ENCODE assay signal across 7 mouse cellular contexts in the genomic region with DNA sequence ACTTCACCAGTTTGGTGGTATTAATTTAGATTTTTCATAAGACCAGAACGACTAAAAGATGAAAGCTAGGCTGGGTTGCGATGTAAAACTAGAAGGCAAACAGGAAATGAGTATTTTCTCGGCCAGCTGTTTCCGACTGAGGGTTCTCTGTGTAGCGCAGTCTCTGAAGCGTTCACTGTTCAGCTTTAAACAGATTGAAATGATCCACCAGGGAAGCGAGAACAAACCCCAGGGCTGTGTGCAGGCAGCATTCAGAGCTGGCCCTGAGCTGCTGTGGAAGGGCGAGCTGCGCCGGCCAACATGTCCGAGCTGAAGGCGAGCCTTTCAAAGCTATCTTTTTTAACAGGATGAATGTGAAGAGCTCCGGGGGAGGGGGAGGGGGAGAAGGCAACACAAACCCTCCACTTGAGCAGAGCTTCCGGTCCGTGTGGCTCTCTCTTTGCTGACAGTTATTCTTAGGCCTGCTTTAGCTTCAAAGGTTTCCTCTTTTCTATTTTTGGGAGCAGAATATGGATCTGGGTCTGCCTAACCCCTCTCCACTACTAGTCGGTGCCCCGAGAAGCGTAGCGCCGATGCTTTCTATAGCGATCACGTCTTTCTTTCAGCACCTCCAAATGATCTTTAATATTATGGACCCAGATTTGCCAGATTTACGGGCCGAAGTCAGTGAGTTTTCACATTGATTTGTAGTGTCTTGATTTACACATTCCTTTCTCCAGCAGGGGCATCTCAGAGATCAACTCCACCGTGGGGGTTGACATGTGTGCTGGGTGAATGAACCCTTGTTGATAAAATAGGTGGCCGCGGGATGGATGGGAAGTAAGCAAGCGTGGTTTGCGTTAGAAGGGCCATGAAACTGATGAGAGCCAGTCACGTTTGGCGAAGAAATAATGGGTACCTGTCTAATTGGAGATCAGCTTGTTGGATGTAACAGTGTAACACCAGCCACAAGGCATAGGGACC. TPM values are rescaled to one million over a fixed set of nuclear protein-coding genes. Genes with fewer than 3 reads are reported as not detected.
DNase-seq lines count a peak whose midpoint lies in the region; ATAC-seq and TF ChIP-seq lines count a peak whose summit lies in the region.

No protein-coding gene starts in this region.

- H3K36me3 ChIP-seq in forebrain, embryonic 13.5 days (ENCODE audit: poor library complexity, severe bottlenecking): no peaks in the 10 kb centered on the region
- no peaks in the 10 kb centered on the region for H3K36me3 ChIP-seq in heart, postnatal 0 days (replicated peaks; ENCODE audit: control insufficient read depth, insufficient read depth, low read length)
- no peaks in the 10 kb centered on the region for H3K36me3 ChIP-seq in liver, embryonic 12.5 days

- 63% methylated on average over 31 of the region's 31 CpGs for WGBS in forebrain, embryonic 13.5 days
- 13% methylated on average over 31 of the region's 31 CpGs for WGBS in heart, postnatal 0 days
- 11% methylated on average over 31 of the region's 31 CpGs for WGBS in liver, embryonic 12.5 days (ENCODE audit: insufficient replicate concordance)

- peak; percentile 81 for DNase-seq in brain, embryonic 14.5 days (ENCODE audit: low read depth)
- DNase-seq in heart, postnatal 0 days (ENCODE audit: low spot score): peak; percentile 81
- DNase-seq in kidney, postnatal 14 days: peak; percentile 75
- peak; percentile 9 to 37 for DNase-seq in monocyte, adult 2 months (ENCODE audit: low read depth in 1 of 2, low spot score in 2 of 2)
- DNase-seq in spleen, postnatal 14 days (ENCODE audit: low spot score in 2 of 2): peak; percentile 31 to 36

- H3K27me3 ChIP-seq in forebrain, embryonic 13.5 days: no peaks in the 10 kb centered on the region
- no peaks in the 10 kb centered on the region for H3K27me3 ChIP-seq in heart, postnatal 0 days (ENCODE audit: control insufficient read depth, insufficient read depth, low read length)
- peaks cover 22% of the 10 kb centered on the region for H3K27me3 ChIP-seq in liver, embryonic 12.5 days (replicated peaks)

- no peak overlapping the region for H3K27ac ChIP-seq in forebrain, embryonic 13.5 days
- H3K27ac ChIP-seq in heart, postnatal 0 days (ENCODE audit: low read depth): peak overlapping the region; percentile 82
- peak overlapping the region; percentile 48; the same call in 1 of the 2 replicates for H3K27ac ChIP-seq in liver, embryonic 12.5 days

- H3K4me2 ChIP-seq in forebrain, embryonic 13.5 days: no peak overlapping the region
- peak overlapping the region; percentile 58 for H3K4me2 ChIP-seq in heart, postnatal 0 days (ENCODE audit: low read depth, low read length)
- peak overlapping the region; percentile 65 for H3K4me2 ChIP-seq in liver, embryonic 12.5 days

- no peak overlapping the region for H3K4me3 ChIP-seq in forebrain, embryonic 13.5 days
- H3K4me3 ChIP-seq in heart, postnatal 0 days (ENCODE audit: low read depth, low read length): peak overlapping the region; percentile 35
- peak overlapping the region; percentile 40 for H3K4me3 ChIP-seq in liver, embryonic 12.5 days

- H3K9ac ChIP-seq in forebrain, embryonic 13.5 days: no peak overlapping the region
- peak overlapping the region; percentile 41; the same call in 1 of the 2 replicates for H3K9ac ChIP-seq in heart, postnatal 0 days (replicated peaks; ENCODE audit: low read depth, low read length)
- H3K9ac ChIP-seq in liver, embryonic 12.5 days: peak overlapping the region; percentile 51

- H3K9me3 ChIP-seq in forebrain, embryonic 13.5 days (replicated peaks): no peaks in the 10 kb centered on the region
- no peaks in the 10 kb centered on the region for H3K9me3 ChIP-seq in heart, postnatal 0 days (replicated peaks; ENCODE audit: control insufficient read depth, low read length)
- H3K9me3 ChIP-seq in liver, embryonic 12.5 days (replicated peaks): no peaks in the 10 kb centered on the region; the same call in 1 of the 2 replicates

- TF ChIP-seq EP300 in heart, postnatal 0 days (IDR thresholded peaks at IDR 0.05; ENCODE audit: low read depth): no peak

- peak; percentile 59 for ATAC-seq in forebrain, embryonic 13.5 days
- ATAC-seq in heart, postnatal 0 days (ENCODE audit: insufficient read depth, low read depth): peak; percentile 92
- ATAC-seq in liver, embryonic 12.5 days: peak; percentile 53

- TF ChIP-seq CTCF in brain, embryonic 14.5 days (IDR thresholded peaks at IDR 0.05; ENCODE audit: borderline replicate concordance, extremely low read depth, insufficient read depth, insufficient read length): no peak
- no peak for TF ChIP-seq CTCF in heart, postnatal 0 days (IDR thresholded peaks at IDR 0.05; ENCODE audit: low read depth)

- peaks cover 14% of the 10 kb centered on the region for H3K4me1 ChIP-seq in forebrain, embryonic 13.5 days
- peaks cover 16% of the 10 kb centered on the region; the same call in 1 of the 2 replicates for H3K4me1 ChIP-seq in heart, postnatal 0 days (ENCODE audit: control insufficient read depth, insufficient read depth)
- peaks cover 46% of the 10 kb centered on the region for H3K4me1 ChIP-seq in liver, embryonic 12.5 days

- no peak for TF ChIP-seq POLR2A in brain, embryonic 14.5 days (IDR thresholded peaks at IDR 0.05; ENCODE audit: borderline replicate concordance, extremely low read depth, insufficient read depth, insufficient read length, poor library complexity, severe bottlenecking)

RNA-seq across cellular contexts. Expression of gene Map3k1, which starts 59.3 kb away (rescaled TPM):
- 8.1 and 15.2 TPM in 2 replicates for polyA plus RNA-seq in brain, embryonic 14.5 days (2012; rRNA removed)
- polyA plus RNA-seq in forebrain, embryonic 13.5 days (2015; fragmentation: Nextera tagmentation; extraction: Ambion mirVana): 11.1 and 11.8 TPM in 2 replicates
- total RNA-seq in heart, postnatal 0 days (2014; rRNA removed; ENCODE audit: low replicate concordance): 9.7 and 18.4 TPM in 2 replicates
- polyA plus RNA-seq in heart, postnatal 0 days (2015; fragmentation: Nextera tagmentation; extraction: Ambion mirVana): 8.8 and 9.7 TPM in 2 replicates
- 16.8 and 17.0 TPM in 2 replicates for polyA plus RNA-seq in liver, embryonic 12.5 days (2016; fragmentation: Nextera tagmentation; extraction: Ambion mirVana)

Comparison
In these comparisons a context has a peak if more than half of its experiments do, and no peak if none do; other contexts are left out.
1. DNase-seq: peak in every context shown above with its lines; median percentile 81 in brain, embryonic 14.5 days; 81 in heart, postnatal 0 days; 75 in kidney, postnatal 14 days; 34 in spleen, postnatal 14 days; 23 in monocyte, adult 2 months.